Mouse (Mus musculus) hindbrain, embryonic 15.5 days (tissue): Measurements from ENCODE around the gene Elf1. TPM values are rescaled to one million over a fixed set of nuclear protein-coding genes. Genes with fewer than 3 reads are reported as not detected.

Experiments used
- ATAC-seq: fragments of 200-750 bp; cut with Nextera tagmentation; 2 replicates; pipeline ENCODE4 v1.8.0; 2017; ENCODE audit warnings: low read depth, moderate number of reproducible peaks, moderate TSS enrichment; ENCODE audit not compliant: low FRiP score
- H3K27ac ChIP-seq: fragments of 300-500 bp; sonication (generic); replicated peaks from 2 replicates; pipeline ENCODE4 v1.5.1; 2015; ENCODE audit warnings: mild to moderate bottlenecking, inconsistent platforms
- H3K27me3 ChIP-seq: fragments of 300-500 bp; sonication (generic); 2 replicates; pipeline ENCODE4 v1.6.1; 2015; ENCODE audit warnings: control low read depth, inconsistent platforms
- H3K36me3 ChIP-seq: fragments of 300-500 bp; sonication (generic); 2 replicates; pipeline ENCODE4 v1.6.1; 2015; ENCODE audit warnings: control low read depth, inconsistent platforms
- H3K4me1 ChIP-seq: fragments of 300-500 bp; sonication (generic); replicated peaks from 2 replicates; pipeline ENCODE4 v1.6.1; 2015; ENCODE audit warnings: control low read depth, inconsistent platforms
- H3K4me2 ChIP-seq: fragments of 300-500 bp; sonication (generic); 2 replicates; pipeline ENCODE4 v1.6.1; 2015; ENCODE audit warnings: moderate library complexity, mild to moderate bottlenecking, inconsistent platforms
- H3K4me3 ChIP-seq: fragments of 300-500 bp; sonication (generic); 2 replicates; pipeline ENCODE4 v1.5.1; 2015; ENCODE audit warnings: mild to moderate bottlenecking, inconsistent platforms
- H3K9ac ChIP-seq: fragments of 300-500 bp; sonication (generic); 2 replicates; pipeline ENCODE4 v1.6.1; 2015; ENCODE audit warnings: inconsistent platforms
- H3K9me3 ChIP-seq: fragments of 300-500 bp; sonication (generic); 2 replicates; pipeline ENCODE4 v1.6.1; 2016; ENCODE audit warnings: control low read depth, inconsistent platforms
- WGBS: fragments of 180-500 bp; shearing (Covaris S2); methylation state at CpG from one replicate; pipeline ENCODE4 v1.1.7; 2015; 5-methylcytosine and 5-hydroxymethylcytosine counted together
- polyA plus RNA-seq: library from polyadenylated mRNA; unstranded; fragments of >200 nt; fragmentation: Nextera tagmentation; extraction: Ambion mirVana; gene quantifications from 2 replicates; pipeline ENCODE4 v1.2.1, GENCODE M21; 2015

The Elf1 gene
- polyA plus RNA-seq, 1 experiment from 2014 or later, result 2.9 TPM

DNA sequence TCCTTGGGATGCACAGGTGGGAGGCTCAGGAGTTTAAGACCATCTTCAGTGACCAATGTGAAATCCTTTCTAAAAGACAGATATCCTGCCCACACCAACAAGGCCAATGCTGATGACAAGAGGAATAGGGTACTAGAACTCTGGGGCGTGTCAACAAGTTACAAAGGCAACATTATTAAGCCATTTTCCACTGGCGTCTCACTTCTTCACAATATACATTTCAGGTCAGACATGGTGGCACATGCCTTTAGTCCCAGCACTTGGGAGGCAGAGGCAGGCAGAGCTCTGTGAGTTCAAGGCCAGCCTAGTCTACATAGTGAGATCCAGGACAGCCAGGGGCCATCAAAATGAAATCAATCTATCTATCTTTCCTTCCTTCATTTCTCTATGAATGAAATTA, 7.6 kb upstream of the Elf1 start:
- Histone ChIP-seq H3K4me3 (no peak overlapping the region), H3K36me3 (peaks cover 69% of the 10 kb centered on the region), H3K9ac (no peak overlapping the region), H3K27me3 (no peaks in the 10 kb centered on the region), H3K4me1 (no peaks in the 10 kb centered on the region), H3K4me2 (no peak overlapping the region), H3K27ac (no peak overlapping the region), H3K9me3 (no peaks in the 10 kb centered on the region)
- ATAC-seq, result no peak
- WGBS, result 90% methylated on average over 2 of the region's 2 CpGs

DNA sequence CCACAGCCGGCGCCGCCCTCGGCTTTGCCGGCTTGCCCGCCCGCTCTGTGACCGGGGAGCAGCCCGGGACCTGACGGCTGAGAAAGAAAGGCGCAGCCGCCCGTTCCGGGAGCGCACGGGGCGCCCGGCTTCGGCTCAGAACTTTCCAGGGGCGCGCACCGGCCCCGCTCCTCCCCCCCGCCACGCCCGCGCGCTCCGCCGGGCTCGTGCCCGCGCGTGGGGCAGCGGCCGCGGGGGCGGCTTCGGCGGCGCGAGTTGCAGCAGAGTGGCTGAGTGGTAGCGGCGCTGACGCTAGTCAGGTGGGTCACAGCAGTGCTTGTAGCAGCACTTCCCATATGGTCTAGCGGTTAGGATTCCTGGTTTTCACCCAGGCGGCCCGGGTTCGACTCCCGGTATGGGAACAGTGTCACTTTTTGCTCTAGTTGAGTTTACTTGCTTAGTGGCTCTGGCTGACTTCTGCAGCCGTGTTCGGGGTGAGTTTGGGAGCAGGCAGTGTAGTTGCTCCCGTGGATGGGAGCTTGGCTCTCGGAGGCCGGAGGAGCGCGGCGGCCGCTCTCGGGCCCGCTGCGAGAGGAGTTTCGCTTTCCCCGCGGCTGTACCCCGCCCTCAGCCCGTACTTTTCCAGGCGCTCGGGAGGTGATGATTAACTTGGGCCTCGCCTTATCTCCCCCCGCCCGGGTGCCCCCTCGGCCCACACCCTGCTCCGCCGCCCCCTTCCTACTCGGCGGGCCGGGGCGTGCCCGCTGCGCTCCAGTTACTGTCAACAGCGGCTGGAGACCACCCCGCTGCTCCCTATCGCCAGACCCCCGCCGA, 551 bp downstream of the Elf1 start, which contains the start of gene Wbp4:
Gene Wbp4 (minus strand): TSS at position 182 of the 813 bp plus-strand sequence.
- WGBS, result 0% methylated on average over 65 of the region's 86 CpGs
- H3K27ac ChIP-seq, result peak within 1 kb of the TSS; percentile 99
- peak; percentile 95 for ATAC-seq
- H3K4me3 ChIP-seq, result peak within 1 kb of the TSS; percentile 83
- H3K9ac ChIP-seq, result peak within 1 kb of the TSS; percentile 97
- peaks cover 6% of the 10 kb centered on the region for H3K36me3 ChIP-seq
- H3K4me2 ChIP-seq, result peak within 1 kb of the TSS; percentile 67
- H3K4me1 ChIP-seq, result peaks cover 32% of the 10 kb centered on the region
- no peaks in the 10 kb centered on the region for H3K27me3 ChIP-seq
- no peaks in the 10 kb centered on the region for H3K9me3 ChIP-seq

DNA sequence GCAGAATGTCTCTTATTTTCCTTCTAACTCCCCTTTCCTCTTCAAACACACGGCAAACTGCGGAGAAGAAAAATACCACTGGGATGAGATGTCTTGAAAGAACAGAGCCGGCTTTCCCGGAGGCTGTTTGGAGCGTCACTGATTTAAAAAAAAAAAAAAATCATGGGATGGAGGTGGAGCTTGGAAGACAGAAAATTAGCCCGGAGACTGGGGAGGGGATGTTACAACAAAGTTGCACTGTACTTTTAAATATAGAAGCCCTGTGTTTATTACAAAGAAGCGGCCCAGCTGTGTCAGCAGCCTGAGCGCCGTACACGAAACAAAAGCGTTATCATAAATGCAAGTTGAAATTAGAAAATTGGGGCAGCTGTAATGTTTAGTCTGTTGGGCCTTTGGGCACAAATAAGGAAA, 1.3 kb downstream of the Elf1 start:
- WGBS, result under 1% methylated on average over 11 of the region's 11 CpGs
- Histone ChIP-seq H3K36me3 (peaks cover 3% of the 10 kb centered on the region; the same call in 1 of the 2 replicates), H3K9me3 (no peaks in the 10 kb centered on the region), H3K4me1 (peaks cover 40% of the 10 kb centered on the region), H3K4me3 (peak overlapping the region; percentile 83), H3K27me3 (no peaks in the 10 kb centered on the region), H3K27ac (peak overlapping the region; percentile 99), H3K9ac (peak overlapping the region; percentile 97), H3K4me2 (peak overlapping the region; percentile 67)
- ATAC-seq, result no peak

DNA sequence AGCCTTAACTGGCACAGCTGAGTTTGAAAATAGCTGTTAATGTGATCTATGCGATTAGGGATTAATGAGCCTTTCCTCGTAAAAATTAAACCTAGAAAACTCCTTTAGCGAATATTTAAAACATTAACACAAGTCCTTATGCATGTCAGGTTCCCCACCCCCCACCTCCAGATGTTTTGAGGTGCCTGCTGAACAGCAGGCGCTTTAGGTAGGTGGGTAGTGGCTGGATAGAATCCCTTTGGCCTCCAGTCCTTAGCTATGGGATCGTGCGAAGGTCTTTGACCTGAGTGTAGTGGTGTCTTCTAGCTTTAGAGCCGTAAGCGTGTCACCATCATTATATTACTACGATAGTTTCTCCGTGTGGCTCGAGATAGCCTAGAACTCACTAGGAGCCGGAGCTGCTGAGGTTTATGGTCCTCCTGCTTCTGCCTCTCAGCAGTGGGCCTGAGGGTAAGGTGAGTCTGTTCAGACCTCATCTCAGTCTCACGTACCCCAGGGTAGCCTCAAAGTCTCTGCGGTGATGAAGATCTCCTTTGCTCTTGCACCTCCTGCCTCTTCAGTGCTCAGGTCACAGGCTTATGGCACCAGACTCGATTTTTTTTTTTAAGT, 1.9 kb downstream of the Elf1 start:
- 24% methylated on average over 15 of the region's 15 CpGs for WGBS
- peak overlapping the region; percentile 83 for H3K4me3 ChIP-seq
- ATAC-seq, result no peak

DNA sequence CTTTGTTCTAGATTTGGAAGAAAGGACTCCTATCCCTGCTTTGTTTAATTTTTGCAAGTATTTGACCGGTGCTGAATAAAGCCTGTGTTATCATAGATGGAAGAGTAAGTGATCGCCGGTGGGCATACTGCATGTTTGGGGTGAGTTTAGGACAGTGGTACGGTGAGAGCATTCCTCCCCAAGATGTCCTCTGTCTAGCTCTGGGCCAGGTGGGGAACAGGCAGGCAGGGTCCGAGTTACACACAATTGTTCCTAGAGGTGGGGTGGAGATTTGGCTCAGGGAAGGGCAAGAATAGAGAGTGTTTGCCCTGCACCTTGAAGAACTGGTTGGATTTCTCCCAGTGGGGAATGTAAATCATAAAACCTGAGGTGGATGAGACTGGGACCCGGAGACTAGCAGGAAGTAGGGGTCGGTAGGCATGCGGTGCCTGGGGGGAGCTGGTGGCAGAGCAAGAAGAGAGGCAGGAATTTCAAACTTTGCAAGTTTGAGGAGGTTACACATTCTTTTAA, 2.7 kb downstream of the Elf1 start:
- 79% methylated on average over 8 of the region's 8 CpGs for WGBS
- Histone ChIP-seq H3K4me2 (peak overlapping the region; percentile 67), H3K9me3 (no peaks in the 10 kb centered on the region), H3K9ac (no peak overlapping the region), H3K36me3 (no peaks in the 10 kb centered on the region; the same call in 1 of the 2 replicates), H3K4me1 (peaks cover 49% of the 10 kb centered on the region), H3K27me3 (no peaks in the 10 kb centered on the region), H3K4me3 (no peak overlapping the region), H3K27ac (no peak overlapping the region)
- no peak for ATAC-seq

More for the DNA sequence above, 1.9 kb downstream of the Elf1 start:
- Histone ChIP-seq H3K27me3 (no peaks in the 10 kb centered on the region), H3K27ac (peak overlapping the region; percentile 99), H3K4me1 (peaks cover 45% of the 10 kb centered on the region), H3K9ac (peak overlapping the region; percentile 97), H3K36me3 (peaks cover 3% of the 10 kb centered on the region; the same call in 1 of the 2 replicates), H3K9me3 (no peaks in the 10 kb centered on the region), H3K4me2 (peak overlapping the region; percentile 67)

DNA sequence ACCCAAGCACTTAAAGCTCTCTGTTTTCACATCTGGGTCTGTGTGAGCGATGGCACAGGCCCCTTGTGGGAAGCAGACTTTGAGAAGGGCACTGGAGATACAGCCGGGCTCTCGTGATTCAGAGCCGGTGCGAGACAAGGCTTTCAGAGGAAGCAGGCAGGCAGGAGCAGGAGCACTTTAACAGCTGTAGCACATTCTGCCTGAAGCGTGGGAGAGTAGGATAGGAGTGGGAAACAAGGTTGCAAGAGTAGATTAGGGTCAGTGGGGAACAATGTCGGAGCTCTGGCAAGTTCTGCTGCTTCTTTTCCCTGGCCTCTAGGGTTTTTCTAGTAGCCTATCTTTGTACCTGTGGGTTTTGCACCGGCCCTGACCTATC, 5.6 kb downstream of the Elf1 start:
- peaks cover 36% of the 10 kb centered on the region for H3K4me1 ChIP-seq
- no peaks in the 10 kb centered on the region for H3K27me3 ChIP-seq
- WGBS, result 31% methylated on average over 8 of the region's 8 CpGs
- no peak overlapping the region for H3K9ac ChIP-seq
- peak overlapping the region; percentile 67 for H3K4me2 ChIP-seq
- no peak for ATAC-seq
- H3K27ac ChIP-seq, result peak overlapping the region; percentile 39; the same call in 1 of the 2 replicates
- peak overlapping the region; percentile 48; the same call in 1 of the 2 replicates for H3K4me3 ChIP-seq
- H3K9me3 ChIP-seq, result no peaks in the 10 kb centered on the region
- H3K36me3 ChIP-seq, result no peaks in the 10 kb centered on the region

DNA sequence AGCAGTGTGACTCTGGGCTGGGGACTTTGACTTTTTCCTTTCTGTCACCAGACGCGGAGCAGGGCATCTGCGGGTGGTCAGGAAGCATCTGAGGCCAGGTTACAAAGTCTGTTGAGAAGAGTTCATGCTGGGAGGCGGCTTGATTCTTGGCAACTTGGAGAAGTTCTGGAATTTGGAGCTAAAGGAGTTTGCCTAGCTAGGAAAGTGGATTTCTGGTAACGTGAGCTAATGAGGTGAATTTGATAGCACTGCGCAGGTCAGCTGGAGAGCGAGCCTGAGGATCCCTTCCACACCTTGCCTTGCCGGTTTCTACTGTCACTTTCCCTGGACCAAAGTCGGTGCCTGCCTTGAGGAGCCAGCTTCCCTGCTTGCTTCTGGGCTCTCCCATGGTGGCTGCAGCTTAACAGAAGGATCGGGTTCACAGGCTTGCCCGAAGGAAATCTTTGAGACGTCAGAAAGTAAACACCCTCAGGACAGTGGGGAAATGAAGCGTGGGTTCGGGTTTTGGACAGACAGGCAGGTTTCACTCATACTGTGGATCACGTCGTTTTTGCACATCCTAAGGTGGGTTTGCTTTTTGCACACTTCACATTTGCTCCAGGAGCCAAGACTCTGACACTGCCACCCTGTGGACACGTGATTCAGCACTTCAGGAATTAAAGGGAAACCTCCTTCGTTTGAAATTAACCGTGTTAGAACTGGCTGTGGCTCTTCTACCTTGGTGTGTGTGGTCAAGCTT, 6.2 kb downstream of the Elf1 start:
- Histone ChIP-seq H3K27me3 (no peaks in the 10 kb centered on the region), H3K4me1 (peaks cover 36% of the 10 kb centered on the region), H3K27ac (peak overlapping the region; percentile 57), H3K9ac (peak overlapping the region; percentile 52), H3K36me3 (no peaks in the 10 kb centered on the region), H3K4me2 (peak overlapping the region; percentile 67), H3K4me3 (peak overlapping the region; percentile 48), H3K9me3 (no peaks in the 10 kb centered on the region)
- 7% methylated on average over 19 of the region's 19 CpGs for WGBS
- ATAC-seq, result peak; percentile 40; the same call in 1 of the 2 replicates

DNA sequence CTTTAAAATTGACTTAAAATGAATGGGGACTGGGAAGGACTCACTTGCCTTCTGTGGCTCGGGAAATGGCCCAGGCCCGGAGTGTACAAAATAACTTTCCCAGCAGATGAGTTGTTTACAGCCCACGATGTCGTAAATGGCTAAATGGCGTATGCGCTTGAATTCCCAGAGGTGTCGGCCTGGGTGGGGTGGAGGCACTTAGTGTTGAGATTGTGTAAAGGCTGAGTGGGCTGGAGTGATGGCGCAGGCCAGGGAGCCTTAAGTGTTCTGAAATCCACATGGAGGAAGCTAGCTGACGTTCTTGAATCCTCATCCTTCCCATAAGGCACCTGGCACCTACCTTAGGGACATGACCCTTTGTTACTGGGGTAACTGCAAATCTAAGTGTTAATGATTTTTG, 7.5 kb downstream of the Elf1 start:
- WGBS, result 76% methylated on average over 9 of the region's 9 CpGs
- H3K4me2 ChIP-seq, result no peak overlapping the region
- ATAC-seq, result no peak
- no peaks in the 10 kb centered on the region for H3K9me3 ChIP-seq
- no peak overlapping the region for H3K27ac ChIP-seq
- H3K9ac ChIP-seq, result no peak overlapping the region
- no peak overlapping the region for H3K4me3 ChIP-seq
- H3K4me1 ChIP-seq, result peaks cover 24% of the 10 kb centered on the region
- H3K36me3 ChIP-seq, result no peaks in the 10 kb centered on the region
- H3K27me3 ChIP-seq, result no peaks in the 10 kb centered on the region

DNA sequence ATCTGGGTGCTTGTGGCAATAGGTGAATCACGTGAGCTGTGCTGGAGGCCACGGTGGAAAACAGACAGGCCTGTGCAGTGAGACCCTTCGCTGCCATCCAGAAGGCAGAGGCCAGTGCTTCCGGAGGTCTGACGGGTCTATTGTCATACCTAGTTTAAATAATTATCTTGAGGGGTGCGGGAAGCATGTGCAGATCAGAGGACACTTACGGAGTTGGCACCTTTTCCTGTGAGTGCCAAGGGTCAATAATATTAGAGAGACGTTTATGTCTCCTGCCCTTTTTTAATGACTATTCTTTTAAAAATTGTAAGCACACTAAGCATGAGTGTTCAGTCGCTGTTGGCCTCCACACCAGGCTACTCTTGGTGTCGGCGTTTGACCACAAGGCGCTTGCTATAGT, 8.2 kb downstream of the Elf1 start:
- no peaks in the 10 kb centered on the region for H3K27me3 ChIP-seq
- no peak overlapping the region for H3K27ac ChIP-seq
- H3K4me1 ChIP-seq, result peaks cover 21% of the 10 kb centered on the region
- no peak overlapping the region for H3K4me2 ChIP-seq
- no peaks in the 10 kb centered on the region for H3K36me3 ChIP-seq
- 79% methylated on average over 12 of the region's 12 CpGs for WGBS
- H3K4me3 ChIP-seq, result no peak overlapping the region
- no peak for ATAC-seq
- no peaks in the 10 kb centered on the region for H3K9me3 ChIP-seq
- H3K9ac ChIP-seq, result no peak overlapping the region

DNA sequence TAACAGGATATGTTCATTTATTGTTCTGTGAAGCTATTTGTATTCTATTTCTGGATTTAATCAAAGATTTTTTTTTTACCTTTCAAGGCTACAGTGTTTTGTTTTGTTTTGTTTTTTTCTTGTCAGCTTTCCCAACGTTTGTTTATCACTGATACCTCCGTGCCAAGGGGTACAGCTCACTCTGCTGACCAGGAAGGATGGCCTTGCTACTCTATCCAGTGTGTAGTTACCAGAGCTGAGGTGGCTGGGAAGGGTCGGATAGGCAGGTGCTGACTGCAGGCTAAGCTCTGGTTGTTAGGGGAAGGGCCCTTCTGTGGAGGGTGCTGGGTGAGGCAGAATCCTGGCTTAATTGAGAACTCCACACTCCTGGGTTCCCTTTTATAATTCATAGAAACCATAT, 9.3 kb downstream of the Elf1 start:
- Histone ChIP-seq H3K4me3 (no peak overlapping the region), H3K9ac (no peak overlapping the region), H3K36me3 (no peaks in the 10 kb centered on the region), H3K4me1 (peaks cover 18% of the 10 kb centered on the region), H3K27me3 (no peaks in the 10 kb centered on the region), H3K4me2 (no peak overlapping the region), H3K9me3 (no peaks in the 10 kb centered on the region), H3K27ac (no peak overlapping the region)
- 79% methylated on average over 3 of the region's 3 CpGs for WGBS
- no peak for ATAC-seq

DNA sequence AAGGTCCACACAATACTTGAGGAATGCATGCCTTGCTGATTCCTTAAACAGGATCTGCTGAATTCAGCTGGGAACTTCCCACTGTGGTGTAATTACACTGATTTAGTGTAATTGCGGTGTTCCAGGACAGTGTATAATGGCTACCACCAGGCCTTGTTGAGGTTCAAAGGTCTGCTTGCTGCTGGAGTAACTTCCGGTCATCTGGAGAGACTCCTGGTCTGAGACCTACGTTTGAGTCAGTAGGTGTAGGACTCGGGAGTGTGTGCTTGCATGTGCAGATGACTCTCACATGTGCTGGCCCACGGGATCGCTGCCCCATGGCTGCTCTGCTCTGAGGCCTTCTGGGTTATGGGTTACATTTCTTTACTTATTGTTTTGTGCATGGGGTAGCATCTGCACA, 13.4 kb downstream of the Elf1 start:
- no peak overlapping the region for H3K9ac ChIP-seq
- H3K4me1 ChIP-seq, result no peaks in the 10 kb centered on the region
- 94% methylated on average over 6 of the region's 6 CpGs for WGBS
- no peaks in the 10 kb centered on the region for H3K36me3 ChIP-seq
- H3K4me2 ChIP-seq, result no peak overlapping the region
- no peaks in the 10 kb centered on the region for H3K9me3 ChIP-seq
- ATAC-seq, result no peak
- H3K27ac ChIP-seq, result no peak overlapping the region
- H3K4me3 ChIP-seq, result no peak overlapping the region
- H3K27me3 ChIP-seq, result no peaks in the 10 kb centered on the region

DNA sequence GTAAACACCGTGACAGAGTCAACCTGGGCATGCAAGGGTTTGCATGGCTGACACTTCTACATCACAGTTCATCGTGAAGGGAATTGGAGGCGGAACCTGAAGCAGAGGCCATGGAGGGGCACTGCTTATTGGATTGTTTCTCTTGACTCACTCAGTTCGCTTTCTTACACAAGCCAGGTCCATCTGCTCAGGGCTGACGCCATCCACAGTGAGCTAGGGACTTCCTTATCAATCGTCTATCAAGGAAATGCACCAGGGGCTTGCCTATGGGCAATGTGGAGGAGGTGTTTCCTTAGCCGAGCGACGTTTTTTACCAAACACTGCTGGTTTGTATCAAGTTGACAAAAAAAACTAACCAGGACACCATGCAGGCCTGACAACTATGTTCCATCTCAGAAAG, 18.3 kb downstream of the Elf1 start:
- 92% methylated on average over 9 of the region's 9 CpGs for WGBS
- Histone ChIP-seq H3K36me3 (no peaks in the 10 kb centered on the region), H3K4me1 (peaks cover 4% of the 10 kb centered on the region; the same call in 1 of the 2 replicates), H3K27me3 (no peaks in the 10 kb centered on the region), H3K4me3 (no peak overlapping the region), H3K4me2 (no peak overlapping the region), H3K27ac (no peak overlapping the region), H3K9ac (no peak overlapping the region), H3K9me3 (no peaks in the 10 kb centered on the region)
- no peak for ATAC-seq
